Mouse (Mus musculus): ENCODE measurements at regions not wholly inside any gene's neighbourhood (a gene's known extent, or its start where the extent isn't known, plus 50 kb on each side); places are given as distances from the start of the nearest gene placed in this dataset.

- no peak for ATAC-seq (replicated peaks; ENCODE audit: insufficient number of reproducible peaks, low FRiP score, low TSS enrichment, low read depth)
- WGBS = 89% methylated on average over 5 of the region's 5 CpGs
- Histone ChIP-seq H3K9me3 (replicated peaks; ENCODE audit: control insufficient read depth, low read length) (no peaks in the 10 kb centered on the region), H3K9ac (replicated peaks; ENCODE audit: low read length) (no peak overlapping the region), H3K4me3 (ENCODE audit: low read depth, low read length) (no peak overlapping the region), H3K36me3 (replicated peaks; ENCODE audit: control insufficient read depth, insufficient read depth, low read depth, low read length) (no peaks in the 10 kb centered on the region), H3K27me3 (ENCODE audit: control insufficient read depth, insufficient read depth, low read length) (no peaks in the 10 kb centered on the region), H3K27ac (replicated peaks; ENCODE audit: low read depth, low read length) (no peak overlapping the region), H3K4me1 (ENCODE audit: control insufficient read depth, insufficient read depth, low read length) (no peaks in the 10 kb centered on the region), H3K4me2 (ENCODE audit: low read depth, low read length) (no peak overlapping the region)
- DNase-seq (ENCODE audit: low spot score) = no peak
These were observed 433.1 kb downstream of the Btbd3 start for GRCm38 (mm10) chr2:138689497-138689896.

- 72% methylated on average over 4 of the region's 4 CpGs for WGBS
- no peaks in the 10 kb centered on the region for H3K36me3 ChIP-seq (replicated peaks; ENCODE audit: control insufficient read depth, insufficient read depth, low read depth, low read length)
- no peak overlapping the region for H3K4me3 ChIP-seq (ENCODE audit: low read depth, low read length)
- H3K4me2 ChIP-seq (ENCODE audit: low read depth, low read length) = no peak overlapping the region
- no peak overlapping the region for H3K9ac ChIP-seq (replicated peaks; ENCODE audit: low read length)
- H3K9me3 ChIP-seq (replicated peaks; ENCODE audit: control insufficient read depth, low read length) = no peaks in the 10 kb centered on the region
- H3K4me1 ChIP-seq (ENCODE audit: control insufficient read depth, insufficient read depth, low read length) = no peaks in the 10 kb centered on the region
- H3K27me3 ChIP-seq (ENCODE audit: control insufficient read depth, insufficient read depth, low read length) = no peaks in the 10 kb centered on the region
- no peak overlapping the region for H3K27ac ChIP-seq (replicated peaks; ENCODE audit: low read depth, low read length)
- DNase-seq (ENCODE audit: low spot score) (no peak), ATAC-seq (replicated peaks; ENCODE audit: insufficient number of reproducible peaks, low FRiP score, low TSS enrichment, low read depth) (no peak)
These were observed 446.4 kb downstream of the Btbd3 start for GRCm38 (mm10) chr2:138702783-138703182.

DNA sequence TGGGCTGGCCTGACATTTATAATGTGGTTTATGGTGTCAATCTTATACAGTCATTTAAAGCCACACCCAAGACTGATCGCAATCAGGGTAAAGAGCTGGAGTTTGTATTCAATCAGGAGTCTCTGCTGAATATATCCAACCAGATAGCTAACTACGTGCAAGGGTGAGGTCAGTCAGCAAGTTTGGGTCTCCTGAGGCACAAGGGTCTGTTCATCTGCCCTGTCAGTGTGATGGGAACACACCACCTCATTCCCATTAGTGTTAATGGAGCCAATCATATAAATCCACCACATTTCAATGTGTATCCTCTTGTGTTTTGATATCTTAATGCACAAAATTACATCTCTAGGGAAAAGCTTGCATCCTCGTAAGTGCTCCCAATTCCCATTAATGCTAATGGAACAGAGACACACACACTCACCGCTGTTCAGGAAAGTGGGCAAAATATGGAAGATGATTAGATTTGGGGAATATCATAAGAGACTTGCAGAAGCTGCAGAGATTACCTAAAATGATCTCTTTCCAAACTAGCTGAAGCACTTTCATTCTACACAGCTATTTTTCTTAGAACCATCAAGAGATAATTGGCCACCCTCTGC lies 447.7 kb downstream of the Btbd3 start:
- ATAC-seq (replicated peaks; ENCODE audit: insufficient number of reproducible peaks, low FRiP score, low TSS enrichment, low read depth) (no peak), DNase-seq (ENCODE audit: low spot score) (no peak)
- no peaks in the 10 kb centered on the region for H3K9me3 ChIP-seq (replicated peaks; ENCODE audit: control insufficient read depth, low read length)
- no peak overlapping the region for H3K4me2 ChIP-seq (ENCODE audit: low read depth, low read length)
- H3K27me3 ChIP-seq (ENCODE audit: control insufficient read depth, insufficient read depth, low read length) = no peaks in the 10 kb centered on the region
- no peaks in the 10 kb centered on the region for H3K36me3 ChIP-seq (replicated peaks; ENCODE audit: control insufficient read depth, insufficient read depth, low read depth, low read length)
- 78% methylated on average over 4 of the region's 4 CpGs for WGBS
- no peak overlapping the region for H3K4me3 ChIP-seq (ENCODE audit: low read depth, low read length)
- H3K9ac ChIP-seq (replicated peaks; ENCODE audit: low read length) = no peak overlapping the region
- no peak overlapping the region for H3K27ac ChIP-seq (replicated peaks; ENCODE audit: low read depth, low read length)
- H3K4me1 ChIP-seq (ENCODE audit: control insufficient read depth, insufficient read depth, low read length) = no peaks in the 10 kb centered on the region

DNA sequence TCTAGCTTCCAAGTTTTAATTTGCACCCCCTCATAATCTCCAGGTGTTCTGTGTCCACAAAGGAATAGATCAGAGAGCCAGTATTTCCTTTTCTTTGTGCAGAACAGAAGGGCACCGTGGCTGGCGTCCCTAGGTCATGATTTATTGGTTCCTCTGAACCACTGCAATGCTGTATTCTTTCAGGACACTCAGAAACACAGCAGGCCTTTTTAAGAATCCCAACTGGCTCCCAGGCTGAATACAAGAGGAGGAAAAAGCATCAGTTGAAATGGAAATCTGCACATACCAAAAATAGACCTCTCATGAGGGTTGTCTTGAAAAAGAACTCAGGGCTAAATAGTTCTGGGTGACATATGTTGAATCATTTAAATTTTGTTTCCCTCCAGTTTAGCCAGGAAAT lies 452.4 kb downstream of the Btbd3 start:
- Histone ChIP-seq H3K4me2 (ENCODE audit: low read depth, low read length) (no peak overlapping the region), H3K4me3 (ENCODE audit: low read depth, low read length) (no peak overlapping the region), H3K9ac (replicated peaks; ENCODE audit: low read length) (no peak overlapping the region), H3K9me3 (replicated peaks; ENCODE audit: control insufficient read depth, low read length) (no peaks in the 10 kb centered on the region), H3K27ac (replicated peaks; ENCODE audit: low read depth, low read length) (no peak overlapping the region), H3K4me1 (ENCODE audit: control insufficient read depth, insufficient read depth, low read length) (no peaks in the 10 kb centered on the region), H3K27me3 (ENCODE audit: control insufficient read depth, insufficient read depth, low read length) (no peaks in the 10 kb centered on the region), H3K36me3 (replicated peaks; ENCODE audit: control insufficient read depth, insufficient read depth, low read depth, low read length) (no peaks in the 10 kb centered on the region)
- ATAC-seq (replicated peaks; ENCODE audit: insufficient number of reproducible peaks, low FRiP score, low TSS enrichment, low read depth) (no peak), DNase-seq (ENCODE audit: low spot score) (no peak)
- 53% methylated on average over 2 of the region's 2 CpGs for WGBS

DNA sequence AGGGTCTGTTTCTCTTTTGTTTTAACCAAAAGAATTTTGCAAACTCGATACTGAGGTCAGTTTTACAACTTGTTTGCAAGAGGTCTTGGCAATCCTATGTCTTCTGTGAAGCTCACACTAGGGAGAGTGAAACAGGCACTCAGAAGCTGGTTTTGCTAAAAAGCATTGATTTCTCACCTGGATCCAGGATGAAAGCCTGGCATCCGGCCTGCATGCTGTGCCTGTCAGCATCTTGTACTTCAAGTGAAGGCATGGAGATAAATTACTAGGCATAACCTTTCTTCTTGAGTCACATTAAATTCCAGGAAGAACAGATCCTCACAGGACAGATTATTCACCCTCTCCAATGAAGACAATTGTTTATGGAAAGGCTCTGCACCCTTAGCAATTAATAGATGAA lies 477.5 kb downstream of the Btbd3 start:
- Histone ChIP-seq H3K9me3 (replicated peaks; ENCODE audit: control insufficient read depth, low read length) (no peaks in the 10 kb centered on the region), H3K27ac (replicated peaks; ENCODE audit: low read depth, low read length) (no peak overlapping the region), H3K4me1 (ENCODE audit: control insufficient read depth, insufficient read depth, low read length) (no peaks in the 10 kb centered on the region), H3K4me2 (ENCODE audit: low read depth, low read length) (no peak overlapping the region), H3K9ac (replicated peaks; ENCODE audit: low read length) (no peak overlapping the region), H3K36me3 (replicated peaks; ENCODE audit: control insufficient read depth, insufficient read depth, low read depth, low read length) (no peaks in the 10 kb centered on the region), H3K27me3 (ENCODE audit: control insufficient read depth, insufficient read depth, low read length) (no peaks in the 10 kb centered on the region), H3K4me3 (ENCODE audit: low read depth, low read length) (no peak overlapping the region)
- WGBS = 78% methylated on average over 2 of the region's 2 CpGs
- DNase-seq (ENCODE audit: low spot score) (no peak), ATAC-seq (replicated peaks; ENCODE audit: insufficient number of reproducible peaks, low FRiP score, low TSS enrichment, low read depth) (no peak)

GRCm38 (mm10) chr2:138744806-138745205 lies 488.4 kb downstream of the Btbd3 start:
- ATAC-seq (replicated peaks; ENCODE audit: insufficient number of reproducible peaks, low FRiP score, low TSS enrichment, low read depth) (no peak), DNase-seq (ENCODE audit: low spot score) (no peak)
- Histone ChIP-seq H3K9me3 (replicated peaks; ENCODE audit: control insufficient read depth, low read length) (no peaks in the 10 kb centered on the region), H3K36me3 (replicated peaks; ENCODE audit: control insufficient read depth, insufficient read depth, low read depth, low read length) (no peaks in the 10 kb centered on the region), H3K4me3 (ENCODE audit: low read depth, low read length) (no peak overlapping the region), H3K4me1 (ENCODE audit: control insufficient read depth, insufficient read depth, low read length) (no peaks in the 10 kb centered on the region), H3K4me2 (ENCODE audit: low read depth, low read length) (no peak overlapping the region), H3K9ac (replicated peaks; ENCODE audit: low read length) (no peak overlapping the region), H3K27me3 (ENCODE audit: control insufficient read depth, insufficient read depth, low read length) (no peaks in the 10 kb centered on the region), H3K27ac (replicated peaks; ENCODE audit: low read depth, low read length) (no peak overlapping the region)
- WGBS = 86% methylated on average over 4 of the region's 4 CpGs

- 81% methylated on average over 3 of the region's 3 CpGs for WGBS
These were observed 504.1 kb downstream of the Btbd3 start for GRCm38 (mm10) chr2:138760439-138760963.

DNA sequence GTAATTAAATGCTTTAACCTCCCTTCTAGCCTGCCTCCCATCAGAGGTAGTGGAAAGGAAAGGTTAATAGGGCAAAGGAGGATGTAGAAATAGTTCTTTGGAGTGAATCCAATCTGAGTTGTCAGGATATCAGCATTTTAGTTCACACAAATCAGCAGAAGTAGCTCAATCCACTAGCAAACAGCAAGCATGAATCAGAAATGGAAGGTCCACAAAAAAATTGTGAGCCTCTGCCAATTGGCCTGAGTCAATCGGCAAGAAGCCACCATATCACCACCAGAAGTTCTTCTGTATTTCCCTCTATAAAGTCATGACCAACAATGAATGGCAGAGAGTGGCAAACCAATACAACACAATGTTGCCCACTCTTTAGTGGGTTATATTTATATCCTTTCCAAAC lies 505.0 kb downstream of the Btbd3 start:
- Histone ChIP-seq H3K4me2 (ENCODE audit: low read depth, low read length) (no peak overlapping the region), H3K36me3 (replicated peaks; ENCODE audit: control insufficient read depth, insufficient read depth, low read depth, low read length) (no peaks in the 10 kb centered on the region), H3K27me3 (ENCODE audit: control insufficient read depth, insufficient read depth, low read length) (no peaks in the 10 kb centered on the region), H3K27ac (replicated peaks; ENCODE audit: low read depth, low read length) (no peak overlapping the region), H3K9me3 (replicated peaks; ENCODE audit: control insufficient read depth, low read length) (no peaks in the 10 kb centered on the region), H3K4me1 (ENCODE audit: control insufficient read depth, insufficient read depth, low read length) (no peaks in the 10 kb centered on the region), H3K4me3 (ENCODE audit: low read depth, low read length) (no peak overlapping the region), H3K9ac (replicated peaks; ENCODE audit: low read length) (no peak overlapping the region)
- DNase-seq (ENCODE audit: low spot score) = no peak
- ATAC-seq (replicated peaks; ENCODE audit: insufficient number of reproducible peaks, low FRiP score, low TSS enrichment, low read depth) = no peak
- WGBS = 100% methylated on average over 1 of the region's 1 CpGs

More at GRCm38 (mm10) chr2:138760439-138760963, 504.1 kb downstream of the Btbd3 start:
- H3K9me3 ChIP-seq (replicated peaks; ENCODE audit: control insufficient read depth, low read length) = no peaks in the 10 kb centered on the region
- H3K4me1 ChIP-seq (ENCODE audit: control insufficient read depth, insufficient read depth, low read length) = no peaks in the 10 kb centered on the region
- no peak overlapping the region for H3K27ac ChIP-seq (replicated peaks; ENCODE audit: low read depth, low read length)
- H3K36me3 ChIP-seq (replicated peaks; ENCODE audit: control insufficient read depth, insufficient read depth, low read depth, low read length) = no peaks in the 10 kb centered on the region
- ATAC-seq (replicated peaks; ENCODE audit: insufficient number of reproducible peaks, low FRiP score, low TSS enrichment, low read depth) (no peak), DNase-seq (ENCODE audit: low spot score) (no peak)
- H3K4me3 ChIP-seq (ENCODE audit: low read depth, low read length) = no peak overlapping the region
- no peak overlapping the region for H3K4me2 ChIP-seq (ENCODE audit: low read depth, low read length)
- no peaks in the 10 kb centered on the region for H3K27me3 ChIP-seq (ENCODE audit: control insufficient read depth, insufficient read depth, low read length)
- no peak overlapping the region for H3K9ac ChIP-seq (replicated peaks; ENCODE audit: low read length)
